Mouse (Mus musculus) cerebellum, adult 9-10 months (tissue): ENCODE data around the gene Myo16.
A peak's percentile ranks its signal among the peaks of the same experiment; 100 is the strongest.

ENCODE experiments used
- DNase-seq: peaks from one replicate; pipeline ENCODE4 v3.0.0; 2022

Gene Myo16

DNA sequence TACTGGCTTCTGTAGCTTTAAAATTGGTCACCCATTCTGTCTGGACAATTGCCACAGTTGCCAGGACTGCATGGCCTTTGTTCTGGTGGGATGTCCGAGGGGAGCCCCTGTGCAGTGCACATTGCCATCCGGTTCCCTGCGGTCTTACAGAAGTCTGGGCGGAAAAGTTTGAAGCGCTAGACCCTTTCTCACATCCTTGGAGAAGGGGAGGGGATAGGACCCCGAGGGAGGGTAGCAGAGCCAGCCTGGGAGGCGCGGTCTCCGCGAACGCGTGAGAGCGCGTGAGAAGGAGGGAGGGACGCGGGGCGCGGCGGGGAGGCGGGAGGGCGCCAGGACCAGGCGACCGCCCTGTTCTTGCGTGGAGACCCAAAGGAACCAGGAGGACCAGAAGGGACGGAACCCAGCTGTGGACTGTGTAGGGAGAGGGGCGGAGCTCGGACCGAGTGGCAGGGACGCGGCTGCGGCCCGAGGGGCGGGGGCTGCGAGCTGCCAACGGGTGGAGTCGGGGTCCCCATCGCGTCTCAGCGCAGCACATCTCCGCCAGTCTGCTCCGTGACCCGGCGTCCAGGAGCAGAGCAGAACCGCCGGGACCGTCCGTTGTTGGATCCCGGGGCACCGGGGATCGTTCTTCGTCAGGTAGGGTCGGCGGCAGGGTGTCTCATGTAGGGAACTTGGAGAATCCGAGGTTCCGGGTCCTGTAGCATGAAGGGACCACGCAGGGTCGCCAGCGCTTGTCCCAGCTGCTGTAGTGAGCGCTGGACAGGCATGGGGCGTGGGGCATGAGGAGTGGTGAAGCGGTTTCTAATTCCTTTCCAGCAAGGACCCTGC is at the start of gene Myo16:
Gene Myo16 (plus strand): TSS at position 301 of the 828 bp plus-strand sequence.
- no peak for DNase-seq

GRCm38 (mm10) chr8:10108516-10109271 is 45.0 kb upstream of the Myo16 start:
- DNase-seq: no peak

GRCm38 (mm10) chr8:10122749-10123148 is 31.0 kb upstream of the Myo16 start:
- DNase-seq: peak; percentile 9

GRCm38 (mm10) chr8:10123412-10123811 is 30.3 kb upstream of the Myo16 start:
- DNase-seq: peak; percentile 60

DNA sequence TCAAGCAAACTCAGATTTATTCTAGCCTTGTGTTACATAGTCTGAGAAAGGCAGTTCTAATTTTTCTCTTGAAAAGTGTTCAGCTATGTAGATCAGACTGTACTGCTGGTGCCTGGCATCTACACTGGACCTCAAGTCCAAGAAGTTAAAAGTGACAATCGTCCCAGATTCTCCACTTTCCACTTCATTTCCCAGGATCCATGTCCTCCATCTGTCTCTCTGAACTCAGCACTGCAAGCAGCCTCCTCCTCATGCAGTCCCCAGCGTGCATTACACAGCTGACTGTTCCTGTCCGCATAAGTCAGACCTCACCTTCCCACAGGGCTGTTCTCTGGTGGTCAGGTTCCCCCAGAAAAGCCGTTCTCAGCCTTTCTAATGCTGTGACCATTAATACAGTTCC is 28.0 kb upstream of the Myo16 start:
- peak; percentile 49 for DNase-seq

DNA sequence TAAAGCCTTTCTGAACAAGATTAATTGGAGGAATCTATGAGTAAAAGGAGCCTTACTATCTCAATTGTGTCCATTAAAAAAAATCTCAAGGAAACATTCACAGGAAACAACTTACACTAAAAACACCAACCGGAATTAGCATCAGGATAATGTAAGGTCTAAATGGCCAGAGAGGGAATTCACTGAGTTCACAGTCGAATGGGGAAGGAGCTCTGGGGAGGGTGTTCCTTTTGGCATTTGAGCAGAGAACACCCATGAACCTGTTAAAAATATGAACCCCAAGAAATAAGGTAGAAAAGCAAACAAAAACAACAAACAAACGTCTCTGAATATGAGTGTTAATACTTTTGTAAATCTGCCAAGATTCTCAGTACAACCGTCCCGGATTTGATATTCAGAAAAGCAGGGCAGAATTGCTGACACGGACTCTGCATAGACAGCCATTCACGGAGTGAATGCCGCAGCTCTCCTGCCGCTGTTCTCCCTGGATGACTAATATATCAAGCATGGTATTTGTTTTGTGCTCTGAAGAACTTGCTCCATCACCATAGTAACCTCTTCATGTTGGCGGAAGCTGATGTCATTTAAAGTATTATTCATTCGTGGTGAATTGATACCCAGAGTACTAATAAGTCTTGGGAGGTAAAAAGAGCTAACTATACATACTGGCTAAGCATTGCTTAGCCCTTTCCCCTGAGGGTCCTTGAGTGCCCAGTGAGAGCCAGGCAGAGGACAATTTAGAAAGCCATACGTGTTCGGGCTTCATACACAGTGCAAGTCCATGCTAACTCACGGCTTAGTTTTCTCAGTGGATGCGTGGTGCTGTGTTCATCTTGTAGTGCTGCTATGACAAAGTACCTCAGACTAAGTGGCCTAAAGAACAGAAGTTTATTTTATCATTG is 22.9 kb upstream of the Myo16 start:
- DNase-seq: no peak

DNA sequence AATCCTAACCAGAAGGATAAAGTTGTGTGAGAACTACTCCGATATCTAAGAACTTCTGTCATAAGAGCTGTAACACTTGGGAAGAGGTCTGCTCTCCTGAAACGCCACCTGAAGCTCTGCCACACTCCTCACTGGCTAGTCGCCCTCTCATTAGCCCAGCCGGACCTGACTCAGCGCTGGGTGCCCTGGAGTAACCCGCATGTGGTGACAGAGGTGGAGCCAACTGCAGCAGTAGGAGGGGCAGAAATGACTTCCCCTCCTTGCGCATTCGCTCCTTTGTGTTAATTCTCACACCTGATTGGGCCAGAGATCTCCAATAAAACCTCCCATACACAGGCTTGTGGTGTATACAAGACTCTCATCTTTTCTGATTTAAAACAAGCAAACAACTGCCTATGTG is 14.2 kb upstream of the Myo16 start:
- DNase-seq: no peak

DNA sequence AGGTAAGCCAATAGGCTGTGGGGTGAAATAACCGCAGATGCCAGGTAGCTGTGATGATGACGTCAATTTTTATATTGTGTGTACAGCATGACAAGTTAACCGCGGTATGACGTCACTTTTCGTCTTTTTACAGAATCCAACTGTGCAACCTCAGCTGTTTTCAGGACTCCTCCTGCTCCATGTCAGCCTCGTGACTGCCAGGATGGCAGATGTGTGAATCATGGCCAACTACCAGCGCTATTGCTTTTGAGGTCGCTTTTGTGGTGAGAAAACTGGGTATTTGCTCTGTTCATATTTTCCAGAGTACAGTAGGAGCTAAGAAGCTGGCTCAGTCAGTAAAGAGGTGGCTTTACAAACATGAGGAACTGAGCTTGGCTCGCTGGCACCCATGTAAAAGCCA is 9.8 kb upstream of the Myo16 start:
- DNase-seq: no peak

DNA sequence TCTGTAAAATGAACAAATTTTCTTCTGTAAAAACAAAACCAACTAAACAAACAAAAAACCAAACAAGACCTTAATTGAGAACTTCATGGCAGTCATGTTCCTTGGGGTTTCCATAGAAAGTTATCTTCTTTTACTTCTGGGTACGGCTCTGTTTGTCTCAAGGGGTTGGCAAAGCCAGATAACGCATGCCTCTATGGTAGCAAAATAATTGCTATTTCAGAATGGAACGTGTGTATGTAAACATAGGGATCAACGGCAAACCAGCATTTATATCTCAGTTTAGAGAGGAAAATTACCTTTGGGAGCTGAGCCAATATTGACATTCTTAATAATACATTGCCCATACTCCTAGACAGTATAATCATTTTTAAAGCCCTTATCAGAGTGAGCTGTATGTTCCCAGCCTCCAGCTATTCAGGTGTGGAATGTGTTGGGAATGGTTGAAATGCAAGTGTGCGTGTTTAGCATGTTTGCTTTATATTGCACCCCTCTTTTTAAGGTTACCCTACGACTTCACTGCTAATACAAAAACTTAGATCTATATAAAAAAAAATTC is 1.9 kb upstream of the Myo16 start:
- no peak for DNase-seq

GRCm38 (mm10) chr8:10154439-10154745 is 681 bp downstream of the Myo16 start:
- DNase-seq: no peak

- DNase-seq: no peak
Observed at GRCm38 (mm10) chr8:10155075-10155474, 1.4 kb downstream of the Myo16 start.

GRCm38 (mm10) chr8:10161106-10161505 is 7.4 kb downstream of the Myo16 start:
- DNase-seq: no peak

- DNase-seq: no peak
Observed at GRCm38 (mm10) chr8:10164959-10165358, 11.2 kb downstream of the Myo16 start.

- no peak for DNase-seq
Observed at GRCm38 (mm10) chr8:10168326-10168725, 14.6 kb downstream of the Myo16 start.

GRCm38 (mm10) chr8:10169894-10170293 is 16.2 kb downstream of the Myo16 start:
- DNase-seq: no peak

- no peak for DNase-seq
Observed at GRCm38 (mm10) chr8:10171321-10171720, 17.6 kb downstream of the Myo16 start.

- no peak for DNase-seq
Observed at GRCm38 (mm10) chr8:10172278-10172677, 18.6 kb downstream of the Myo16 start.

DNA sequence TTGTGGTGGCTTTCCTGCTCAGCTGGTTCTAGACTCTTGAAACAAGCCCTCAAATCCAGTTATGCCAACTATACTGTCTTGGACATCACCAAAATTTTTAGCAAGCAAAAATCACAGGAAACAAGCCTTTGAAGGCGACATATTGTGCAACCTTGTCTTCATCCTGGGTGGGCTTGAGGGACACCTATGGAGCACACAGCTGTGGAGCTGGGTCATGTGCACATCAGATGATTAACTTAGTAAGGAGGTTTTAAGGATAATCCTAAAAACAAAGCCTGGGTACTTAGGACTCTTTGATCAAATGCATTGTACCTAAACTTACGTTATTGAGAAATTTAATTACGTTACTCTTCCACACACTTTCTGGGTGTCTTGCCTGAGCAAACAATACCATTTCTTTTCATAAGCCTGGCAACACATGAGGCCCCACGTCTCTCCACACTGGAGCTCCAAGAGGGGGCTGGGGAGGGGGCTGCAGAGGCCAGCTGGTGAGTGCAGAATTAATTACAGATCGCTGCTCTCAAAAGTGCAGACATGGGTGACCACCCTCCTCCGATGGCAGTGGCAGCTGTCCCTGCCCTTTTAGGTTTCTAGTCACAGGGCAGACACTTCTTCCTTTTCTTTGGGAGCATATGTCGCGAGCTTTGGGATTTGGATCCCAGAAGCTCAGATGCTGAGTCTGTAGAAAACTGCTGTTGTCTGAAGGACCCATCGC is 19.5 kb downstream of the Myo16 start:
- DNase-seq: no peak

GRCm38 (mm10) chr8:10174201-10174840 is 20.6 kb downstream of the Myo16 start:
- peak; percentile 65 for DNase-seq

DNA sequence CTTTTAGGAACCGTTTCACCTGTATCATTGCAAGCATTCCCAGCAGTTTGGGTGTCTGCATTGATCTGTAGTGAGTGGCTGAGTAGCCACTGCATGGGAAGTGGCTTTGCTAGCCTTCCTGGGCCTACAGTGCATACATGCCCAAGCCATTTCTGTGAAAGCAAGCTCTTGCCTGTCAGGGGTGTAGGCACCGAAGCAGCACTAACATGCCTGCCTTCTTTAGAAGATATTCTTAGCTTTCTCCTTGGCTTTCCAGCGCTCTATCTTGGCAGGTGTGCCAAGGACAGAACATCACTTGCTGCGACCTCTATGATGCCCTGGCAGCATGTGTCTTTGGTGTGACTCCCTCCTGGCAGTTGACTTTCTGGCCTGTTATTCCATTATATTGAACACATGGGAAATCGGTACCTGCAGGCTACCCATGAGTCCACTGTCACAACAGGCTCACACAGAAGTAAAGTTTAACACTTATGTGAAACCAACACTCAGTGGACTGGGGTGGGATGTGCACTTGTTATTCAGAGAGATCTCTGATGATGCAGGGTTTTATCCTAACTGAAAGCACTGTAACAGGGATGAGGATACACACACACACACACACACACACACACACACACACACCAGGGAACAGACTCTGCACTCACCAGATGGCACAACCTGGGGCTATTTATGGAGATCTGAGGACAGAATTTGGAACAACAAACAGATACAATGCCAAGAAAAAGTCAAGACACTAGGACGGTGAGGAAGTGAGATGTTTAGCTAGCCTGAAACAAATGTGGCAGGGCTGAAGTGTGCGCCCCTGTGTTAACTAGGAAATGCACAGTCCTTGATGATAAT is 21.4 kb downstream of the Myo16 start:
- peak; percentile 62 for DNase-seq

DNA sequence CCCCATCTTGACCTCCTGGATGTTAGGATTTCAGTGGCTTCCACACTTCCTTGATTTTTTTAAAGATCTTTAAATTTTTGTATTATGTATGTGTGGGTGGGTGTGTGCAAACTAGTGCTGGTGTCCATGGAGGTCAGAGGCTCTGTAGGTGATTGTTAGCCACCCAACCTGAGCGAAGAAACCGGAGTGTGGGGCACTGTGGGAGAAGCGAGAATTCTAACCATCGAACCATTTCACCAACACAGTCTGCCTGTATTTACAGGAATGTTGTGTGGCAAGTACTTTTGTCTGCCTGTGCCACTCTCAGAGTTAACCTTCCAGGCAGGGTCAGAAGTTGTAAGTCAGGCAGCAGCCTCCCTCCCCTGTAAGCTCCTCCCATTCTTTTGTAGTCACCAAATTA is 22.3 kb downstream of the Myo16 start:
- DNase-seq: no peak
